Mouse (Mus musculus): ENCODE results near the gene Mdm2.

- TF ChIP-seq CTCF (IDR thresholded peaks at IDR 0.05; ENCODE audit: extremely low read depth, insufficient read length, insufficient replicate concordance, low read depth, low read length) (no peak), POLR2A (IDR thresholded peaks at IDR 0.05; ENCODE audit: low read depth, low read length) (no peak)
Measured at GRCm38 (mm10) chr10:117755799-117756467, 45.4 kb upstream of the Mdm2 start.
